Mouse (Mus musculus): ENCODE measurements around the gene Reg1. TPM values are rescaled to one million over a fixed set of nuclear protein-coding genes. Genes with fewer than 3 reads are reported as not detected.
"Not testable (repeated sequence)": the region's sequence is repeated elsewhere in the genome, so short reads cannot be mapped to it uniquely, and the experiment has no call there.

Gene Reg1
- not detected in 2 replicates for polyA plus RNA-seq (2014; fragmentation: Nextera tagmentation; extraction: Ambion mirVana)

GRCm38 (mm10) chr6:78422411-78422810, at the start of gene Reg1:
Gene Reg1, plus strand, starts transcription at chr6:78422711.
- not testable (repeated sequence) for H3K4me2 ChIP-seq (replicated peaks; ENCODE audit: low read depth, low read length); H3K36me3 ChIP-seq (ENCODE audit: control insufficient read depth, insufficient read depth, low read length); H3K27me3 ChIP-seq (ENCODE audit: control insufficient read depth, insufficient read depth, low read length); H3K27ac ChIP-seq (ENCODE audit: low read depth, low read length); H3K9me3 ChIP-seq (ENCODE audit: control insufficient read depth, low read length); H3K4me3 ChIP-seq (ENCODE audit: low read depth, low read length); H3K4me1 ChIP-seq (replicated peaks; ENCODE audit: control insufficient read depth, insufficient read depth, low read length); ATAC-seq (ENCODE audit: low FRiP score); H3K9ac ChIP-seq (ENCODE audit: low read depth, low read length); DNase-seq (ENCODE audit: low spot score)

GRCm38 (mm10) chr6:78378765-78379164, 43.7 kb upstream of the Reg1 start, which contains the start of gene Reg3d:
Gene Reg3d, minus strand, starts transcription at chr6:78378865.
- Histone ChIP-seq H3K9me3 (ENCODE audit: control insufficient read depth, low read length) (no peaks in the 10 kb centered on the region), H3K9ac (ENCODE audit: low read depth, low read length) (no peak within 1 kb of the TSS), H3K27ac (ENCODE audit: low read depth, low read length) (no peak within 1 kb of the TSS), H3K27me3 (ENCODE audit: control insufficient read depth, insufficient read depth, low read length) (no peaks in the 10 kb centered on the region), H3K4me1 (replicated peaks; ENCODE audit: control insufficient read depth, insufficient read depth, low read length) (no peaks in the 10 kb centered on the region), H3K36me3 (ENCODE audit: control insufficient read depth, insufficient read depth, low read length) (no peaks in the 10 kb centered on the region), H3K4me2 (replicated peaks; ENCODE audit: low read depth, low read length) (no peak within 1 kb of the TSS), H3K4me3 (ENCODE audit: low read depth, low read length) (no peak within 1 kb of the TSS)
- WGBS = 73% methylated on average over 2 of the region's 2 CpGs
- no peak for DNase-seq (ENCODE audit: low spot score)
- no peak for ATAC-seq (ENCODE audit: low FRiP score)

GRCm38 (mm10) chr6:78380409-78380808, 42.1 kb upstream of the Reg1 start, which contains the start of gene Reg3a:
Gene Reg3a, plus strand, starts transcription at chr6:78380709.
- H3K4me2 ChIP-seq (replicated peaks; ENCODE audit: low read depth, low read length) = no peak within 1 kb of the TSS
- DNase-seq (ENCODE audit: low spot score) (no peak), ATAC-seq (ENCODE audit: low FRiP score) (no peak)
- no peaks in the 10 kb centered on the region for H3K27me3 ChIP-seq (ENCODE audit: control insufficient read depth, insufficient read depth, low read length)
- no peaks in the 10 kb centered on the region for H3K4me1 ChIP-seq (replicated peaks; ENCODE audit: control insufficient read depth, insufficient read depth, low read length)
- no peaks in the 10 kb centered on the region for H3K9me3 ChIP-seq (ENCODE audit: control insufficient read depth, low read length)
- H3K27ac ChIP-seq (ENCODE audit: low read depth, low read length) = no peak within 1 kb of the TSS
- no peak within 1 kb of the TSS for H3K9ac ChIP-seq (ENCODE audit: low read depth, low read length)
- H3K36me3 ChIP-seq (ENCODE audit: control insufficient read depth, insufficient read depth, low read length) = no peaks in the 10 kb centered on the region
- no peak within 1 kb of the TSS for H3K4me3 ChIP-seq (ENCODE audit: low read depth, low read length)

GRCm38 (mm10) chr6:78385609-78386008, 36.9 kb upstream of the Reg1 start:
- no peaks in the 10 kb centered on the region for H3K9me3 ChIP-seq (ENCODE audit: control insufficient read depth, low read length)
- no peaks in the 10 kb centered on the region for H3K27me3 ChIP-seq (ENCODE audit: control insufficient read depth, insufficient read depth, low read length)
- no peaks in the 10 kb centered on the region for H3K36me3 ChIP-seq (ENCODE audit: control insufficient read depth, insufficient read depth, low read length)
- 87% methylated on average over 3 of the region's 3 CpGs for WGBS
- no peak overlapping the region for H3K4me3 ChIP-seq (ENCODE audit: low read depth, low read length)
- H3K9ac ChIP-seq (ENCODE audit: low read depth, low read length) = no peak overlapping the region
- H3K4me2 ChIP-seq (replicated peaks; ENCODE audit: low read depth, low read length) = no peak overlapping the region
- no peak for DNase-seq (ENCODE audit: low spot score)
- no peak for ATAC-seq (ENCODE audit: low FRiP score)
- H3K4me1 ChIP-seq (replicated peaks; ENCODE audit: control insufficient read depth, insufficient read depth, low read length) = no peaks in the 10 kb centered on the region
- H3K27ac ChIP-seq (ENCODE audit: low read depth, low read length) = no peak overlapping the region

- not testable (repeated sequence) for H3K4me1 ChIP-seq (replicated peaks; ENCODE audit: control insufficient read depth, insufficient read depth, low read length); H3K4me3 ChIP-seq (ENCODE audit: low read depth, low read length); DNase-seq (ENCODE audit: low spot score); H3K4me2 ChIP-seq (replicated peaks; ENCODE audit: low read depth, low read length); H3K9me3 ChIP-seq (ENCODE audit: control insufficient read depth, low read length); H3K9ac ChIP-seq (ENCODE audit: low read depth, low read length); ATAC-seq (ENCODE audit: low FRiP score); H3K27me3 ChIP-seq (ENCODE audit: control insufficient read depth, insufficient read depth, low read length); H3K27ac ChIP-seq (ENCODE audit: low read depth, low read length); H3K36me3 ChIP-seq (ENCODE audit: control insufficient read depth, insufficient read depth, low read length)
- 97% methylated on average over 4 of the region's 17 CpGs for WGBS
Measured at GRCm38 (mm10) chr6:78395323-78395722, 27.2 kb upstream of the Reg1 start, which contains the start of gene Reg2. Gene Reg2, plus strand, starts transcription at chr6:78395623.

- no peak for ATAC-seq (ENCODE audit: low FRiP score)
- Histone ChIP-seq H3K4me3 (ENCODE audit: low read depth, low read length) (no peak overlapping the region), H3K4me2 (replicated peaks; ENCODE audit: low read depth, low read length) (no peak overlapping the region), H3K9ac (ENCODE audit: low read depth, low read length) (no peak overlapping the region), H3K27me3 (ENCODE audit: control insufficient read depth, insufficient read depth, low read length) (no peaks in the 10 kb centered on the region), H3K9me3 (ENCODE audit: control insufficient read depth, low read length) (no peaks in the 10 kb centered on the region), H3K4me1 (replicated peaks; ENCODE audit: control insufficient read depth, insufficient read depth, low read length) (no peaks in the 10 kb centered on the region), H3K36me3 (ENCODE audit: control insufficient read depth, insufficient read depth, low read length) (no peaks in the 10 kb centered on the region), H3K27ac (ENCODE audit: low read depth, low read length) (no peak overlapping the region)
- no peak for DNase-seq (ENCODE audit: low spot score)
- WGBS = 97% methylated on average over 3 of the region's 3 CpGs
Measured at GRCm38 (mm10) chr6:78425497-78425896, 3.0 kb downstream of the Reg1 start.

GRCm38 (mm10) chr6:78447202-78447601, 24.7 kb downstream of the Reg1 start:
- no peaks in the 10 kb centered on the region for H3K9me3 ChIP-seq (ENCODE audit: control insufficient read depth, low read length)
- no peaks in the 10 kb centered on the region for H3K4me1 ChIP-seq (replicated peaks; ENCODE audit: control insufficient read depth, insufficient read depth, low read length)
- no peaks in the 10 kb centered on the region for H3K27me3 ChIP-seq (ENCODE audit: control insufficient read depth, insufficient read depth, low read length)
- ATAC-seq (ENCODE audit: low FRiP score) (no peak), DNase-seq (ENCODE audit: low spot score) (no peak)
- H3K4me2 ChIP-seq (replicated peaks; ENCODE audit: low read depth, low read length) = no peak overlapping the region
- no peaks in the 10 kb centered on the region for H3K36me3 ChIP-seq (ENCODE audit: control insufficient read depth, insufficient read depth, low read length)
- H3K27ac ChIP-seq (ENCODE audit: low read depth, low read length) = no peak overlapping the region
- no peak overlapping the region for H3K9ac ChIP-seq (ENCODE audit: low read depth, low read length)
- no peak overlapping the region for H3K4me3 ChIP-seq (ENCODE audit: low read depth, low read length)
- WGBS = 80% methylated on average over 1 of the region's 1 CpGs

GRCm38 (mm10) chr6:78448409-78448808, 25.9 kb downstream of the Reg1 start:
- H3K4me3 ChIP-seq (ENCODE audit: low read depth, low read length) = no peak overlapping the region
- no peak overlapping the region for H3K9ac ChIP-seq (ENCODE audit: low read depth, low read length)
- no peaks in the 10 kb centered on the region for H3K36me3 ChIP-seq (ENCODE audit: control insufficient read depth, insufficient read depth, low read length)
- no peaks in the 10 kb centered on the region for H3K9me3 ChIP-seq (ENCODE audit: control insufficient read depth, low read length)
- no peak overlapping the region for H3K4me2 ChIP-seq (replicated peaks; ENCODE audit: low read depth, low read length)
- no peak overlapping the region for H3K27ac ChIP-seq (ENCODE audit: low read depth, low read length)
- DNase-seq (ENCODE audit: low spot score) (no peak), ATAC-seq (ENCODE audit: low FRiP score) (no peak)
- no peaks in the 10 kb centered on the region for H3K27me3 ChIP-seq (ENCODE audit: control insufficient read depth, insufficient read depth, low read length)
- H3K4me1 ChIP-seq (replicated peaks; ENCODE audit: control insufficient read depth, insufficient read depth, low read length) = no peaks in the 10 kb centered on the region

GRCm38 (mm10) chr6:78452804-78453203, 30.3 kb downstream of the Reg1 start:
- no peak for ATAC-seq (ENCODE audit: low FRiP score)
- 91% methylated on average over 2 of the region's 2 CpGs for WGBS
- Histone ChIP-seq H3K27me3 (ENCODE audit: control insufficient read depth, insufficient read depth, low read length) (no peaks in the 10 kb centered on the region), H3K4me3 (ENCODE audit: low read depth, low read length) (no peak overlapping the region), H3K9ac (ENCODE audit: low read depth, low read length) (no peak overlapping the region), H3K27ac (ENCODE audit: low read depth, low read length) (no peak overlapping the region), H3K9me3 (ENCODE audit: control insufficient read depth, low read length) (no peaks in the 10 kb centered on the region), H3K4me1 (replicated peaks; ENCODE audit: control insufficient read depth, insufficient read depth, low read length) (no peaks in the 10 kb centered on the region), H3K4me2 (replicated peaks; ENCODE audit: low read depth, low read length) (no peak overlapping the region), H3K36me3 (ENCODE audit: control insufficient read depth, insufficient read depth, low read length) (no peaks in the 10 kb centered on the region)
- no peak for DNase-seq (ENCODE audit: low spot score)
